Mouse (Mus musculus) E14TG2a.4 (cell line): Measurements from ENCODE around the gene AU041133.

Experiments used
- CTCF ChIP-seq: conservative IDR thresholded peaks from 2 replicates; pipeline ENCODE4 v1.5.1; 2014; ENCODE audit warnings: low read length
- NANOG ChIP-seq: IDR thresholded peaks from 2 replicates; pipeline ENCODE4 v1.6.1; 2014; ENCODE audit warnings: borderline replicate concordance, low read length, mixed read lengths

GRCm38 (mm10) chr10:82170808-82171207 is 43.0 kb downstream of the AU041133 start:
- TF ChIP-seq CTCF (peak; percentile 70), NANOG (no peak)
